In the genomic region with DNA sequence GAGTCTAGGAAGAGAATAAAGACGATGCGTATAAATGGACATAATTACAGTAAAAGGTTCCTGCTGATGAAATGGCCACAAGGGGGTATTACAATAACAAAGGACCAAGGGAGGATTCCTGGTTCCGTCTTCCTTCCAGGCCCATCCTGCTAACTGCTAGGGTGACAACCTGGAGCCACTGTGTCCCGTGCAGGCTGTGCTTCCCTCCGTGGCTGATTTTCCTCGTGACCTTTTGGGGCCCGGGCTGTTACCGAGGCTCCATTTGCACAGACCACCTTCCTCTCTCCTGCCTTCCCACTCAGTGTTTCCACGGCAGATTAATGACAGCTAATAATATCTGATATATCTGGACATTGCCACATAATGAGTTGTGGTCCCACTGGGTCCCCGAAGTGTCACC, we compare ENCODE assay signal across 23 mouse cellular contexts.
DNase-seq lines count a peak whose midpoint lies in the region; ATAC-seq and TF ChIP-seq lines count a peak whose summit lies in the region.
"Had no signal": no experiment of that assay in that cellular context is flagged by ENCODE, and none has a peak within 500 bp of the region (broad histone marks: within the 10 kb centered on the region; RNA-seq: fewer than 3 reads in every experiment).

No protein-coding gene starts in this region.

- no peak for DNase-seq in hindbrain, embryonic 11.5 days (ENCODE audit: low spot score)
- DNase-seq in lung, embryonic 14.5 days = peak; percentile 22
- no peak for DNase-seq in lung, postnatal 14 days
- peak; percentile 31 for DNase-seq in ES-CJ7 (ENCODE audit: low read depth, low spot score)
- peak; percentile 27 for DNase-seq in R1 (ENCODE audit: low read depth, low spot score)
- no peak for DNase-seq in spleen, postnatal 10 days (ENCODE audit: low spot score in 2 of 2)
- DNase-seq in MN1 (ENCODE audit: low spot score) = no peak
- DNase-seq: adrenal gland, postnatal 25 days; cerebellum, postnatal 25 days; gastrocnemius, postnatal 10 days; heart, postnatal 10 days; liver; right cerebral cortex, postnatal 14 days; spleen, adult 18-20 months; thymus, postnatal 25 days had no signal

- no peaks in the 10 kb centered on the region for H3K27me3 ChIP-seq in hindbrain, embryonic 12.5 days
- H3K27me3 ChIP-seq in hindbrain, embryonic 11.5 days (ENCODE audit: control insufficient read depth, insufficient read depth, low read length) = no peaks in the 10 kb centered on the region
- no peaks in the 10 kb centered on the region for H3K27me3 ChIP-seq in lung, embryonic 14.5 days (ENCODE audit: insufficient read depth, low read length)
- H3K27me3 ChIP-seq: forebrain, embryonic 13.5 days; liver, embryonic 15.5 days; midbrain, embryonic 12.5 days had no signal

- ATAC-seq in hindbrain, embryonic 12.5 days (ENCODE audit: low FRiP score) = peak; percentile 69
- ATAC-seq in hindbrain, embryonic 11.5 days (ENCODE audit: low FRiP score) = no peak
- ATAC-seq in lung, embryonic 14.5 days (ENCODE audit: insufficient read depth) = no peak
- ATAC-seq: forebrain, embryonic 13.5 days; intestine, postnatal 0 days had no signal

- TF ChIP-seq CTCF in lung, embryonic 14.5 days (IDR thresholded peaks at IDR 0.05; ENCODE audit: low read depth) = peak; percentile 41

- 49% methylated on average over 10 of the region's 10 CpGs for WGBS in hindbrain, embryonic 12.5 days
- WGBS in hindbrain, embryonic 11.5 days = 57% methylated on average over 10 of the region's 10 CpGs
- WGBS in lung, embryonic 14.5 days = 58% methylated on average over 10 of the region's 10 CpGs

- peaks cover 15% of the 10 kb centered on the region for H3K4me1 ChIP-seq in hindbrain, embryonic 12.5 days
- H3K4me1 ChIP-seq in hindbrain, embryonic 11.5 days (replicated peaks; ENCODE audit: control insufficient read depth, insufficient read depth, low read length) = no peaks in the 10 kb centered on the region
- no peaks in the 10 kb centered on the region for H3K4me1 ChIP-seq in lung, embryonic 14.5 days (ENCODE audit: insufficient read depth)
- H3K4me1 ChIP-seq: limb, embryonic 10.5 days; liver, embryonic 15.5 days had no signal

- no peak overlapping the region for H3K27ac ChIP-seq in hindbrain, embryonic 12.5 days
- H3K27ac ChIP-seq in hindbrain, embryonic 11.5 days (ENCODE audit: low read depth, low read length) = no peak overlapping the region
- H3K27ac ChIP-seq in lung, embryonic 14.5 days (ENCODE audit: low read depth) = no peak overlapping the region
- H3K27ac ChIP-seq: forebrain, embryonic 13.5 days; limb, embryonic 10.5 days; liver, embryonic 15.5 days; midbrain, embryonic 12.5 days had no signal

- H3K4me2 ChIP-seq in hindbrain, embryonic 12.5 days (replicated peaks) = no peak overlapping the region
- H3K4me2 ChIP-seq in hindbrain, embryonic 11.5 days (replicated peaks; ENCODE audit: low read depth, low read length) = no peak overlapping the region
- H3K4me2 ChIP-seq in lung, embryonic 14.5 days = no peak overlapping the region
- H3K4me2 ChIP-seq: forebrain, embryonic 13.5 days; heart, embryonic 11.5 days; liver, embryonic 15.5 days; midbrain, embryonic 12.5 days had no signal

- H3K9me3 ChIP-seq in hindbrain, embryonic 12.5 days (replicated peaks) = no peaks in the 10 kb centered on the region
- H3K9me3 ChIP-seq in hindbrain, embryonic 11.5 days (ENCODE audit: control insufficient read depth, low read length) = no peaks in the 10 kb centered on the region
- H3K9me3 ChIP-seq in lung, embryonic 14.5 days (ENCODE audit: low read depth, low read length) = no peaks in the 10 kb centered on the region
- H3K9me3 ChIP-seq: forebrain, embryonic 13.5 days; limb, embryonic 10.5 days; liver, embryonic 15.5 days; midbrain, embryonic 12.5 days had no signal

- no peaks in the 10 kb centered on the region for H3K36me3 ChIP-seq in hindbrain, embryonic 12.5 days
- no peaks in the 10 kb centered on the region for H3K36me3 ChIP-seq in hindbrain, embryonic 11.5 days (ENCODE audit: control insufficient read depth, insufficient read depth, low read length)
- no peaks in the 10 kb centered on the region for H3K36me3 ChIP-seq in lung, embryonic 14.5 days (ENCODE audit: insufficient read depth)
- H3K36me3 ChIP-seq: limb, embryonic 10.5 days; liver, embryonic 15.5 days; midbrain, embryonic 12.5 days had no signal

- H3K9ac ChIP-seq in hindbrain, embryonic 12.5 days = no peak overlapping the region
- no peak overlapping the region for H3K9ac ChIP-seq in hindbrain, embryonic 11.5 days (ENCODE audit: low read depth, low read length)
- H3K9ac ChIP-seq in lung, embryonic 14.5 days = no peak overlapping the region
- H3K9ac ChIP-seq: forebrain, embryonic 13.5 days; liver, embryonic 15.5 days; midbrain, embryonic 12.5 days had no signal

- no peak overlapping the region for H3K4me3 ChIP-seq in hindbrain, embryonic 12.5 days
- H3K4me3 ChIP-seq in hindbrain, embryonic 11.5 days (ENCODE audit: low read depth, low read length) = no peak overlapping the region
- H3K4me3 ChIP-seq in lung, embryonic 14.5 days (ENCODE audit: low read depth, low read length) = no peak overlapping the region
- H3K4me3 ChIP-seq: forebrain, embryonic 13.5 days; limb, embryonic 10.5 days; liver, embryonic 15.5 days; midbrain, embryonic 12.5 days; myocyte had no signal

Comparison
In these comparisons a context has a peak if more than half of its experiments do, and no peak if none do; other contexts are left out.
1. DNase-seq: peak in lung, embryonic 14.5 days (single experiment), ES-CJ7 (single experiment) and R1 (single experiment); none in hindbrain, embryonic 11.5 days (single experiment), lung, postnatal 14 days (single experiment), spleen, postnatal 10 days (0 of 2) and MN1 (single experiment).